Mouse (Mus musculus) heart, postnatal 0 days (tissue): ENCODE results near the gene Dop1b.

Experiments used
- CTCF ChIP-seq: IDR thresholded peaks from 2 replicates; pipeline ENCODE4 v1.5.1; 2016; ENCODE audit warnings: antibody characterized with exemption, control low read depth, low read depth
- EP300 ChIP-seq: IDR thresholded peaks from 2 replicates; pipeline ENCODE4 v1.6.1; 2016; ENCODE audit warnings: antibody characterized with exemption, low read depth

GRCm38 (mm10) chr16:93798623-93799022 lies 86.9 kb downstream of the Dop1b start:
- TF ChIP-seq CTCF (no peak), EP300 (no peak)
